Mouse (Mus musculus): Measurements from ENCODE around the gene Ssc4d. TPM values are rescaled to one million over a fixed set of nuclear protein-coding genes. Genes with fewer than 3 reads are reported as not detected.

Ssc4d gene
- polyA plus RNA-seq, 1 experiment from 2014 or later: 1.5 TPM

DNA sequence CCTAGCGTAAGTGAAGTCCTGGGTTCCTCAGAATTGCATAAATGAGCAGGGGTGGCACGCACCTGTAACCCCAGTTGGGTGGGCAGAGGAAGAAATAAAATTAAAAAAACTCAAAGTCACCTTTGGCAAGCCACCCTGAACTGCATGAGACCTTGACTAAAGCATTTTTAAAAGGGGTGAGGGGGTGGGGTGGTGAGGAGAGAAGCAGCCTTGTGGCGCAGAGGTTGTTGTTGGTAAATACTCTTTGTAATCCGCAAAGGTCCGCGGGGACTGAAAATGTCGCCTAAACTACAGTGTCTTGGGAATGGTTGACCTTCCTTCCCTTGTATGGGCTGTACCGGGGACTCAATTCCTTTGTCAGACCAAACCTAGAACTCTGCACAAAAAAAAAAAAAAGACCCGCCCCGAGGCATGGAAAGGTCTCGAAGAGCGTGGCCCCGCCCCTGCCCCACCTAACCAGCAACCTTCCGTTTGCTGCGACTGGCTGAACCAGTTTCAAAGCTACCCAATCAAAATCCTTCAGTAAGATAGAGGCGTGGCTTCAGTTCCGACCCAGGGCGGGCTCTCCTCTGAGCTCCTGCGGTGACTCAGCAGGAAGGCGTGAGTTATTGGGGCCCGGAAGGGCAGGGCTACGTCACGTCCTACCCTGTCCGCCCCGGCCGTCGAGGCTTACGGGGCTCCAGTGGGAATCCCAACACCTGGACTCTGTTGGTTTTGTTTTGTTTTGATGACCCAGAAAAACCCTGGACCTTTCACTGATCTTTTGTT is 16.9 kb downstream of the Ssc4d start:
- Histone ChIP-seq H3K36me3 (ENCODE audit: control insufficient read depth, insufficient read depth, low read length) (no peaks in the 10 kb centered on the region), H3K4me3 (ENCODE audit: low read depth, low read length) (peak overlapping the region; percentile 22; the same call in 1 of the 2 replicates), H3K9ac (ENCODE audit: low read length) (peak overlapping the region; percentile 32), H3K27ac (ENCODE audit: low read depth, low read length) (peak overlapping the region; percentile 65; the same call in 1 of the 2 replicates), H3K4me1 (replicated peaks; ENCODE audit: control insufficient read depth, insufficient read depth, low read length) (peaks cover 3% of the 10 kb centered on the region; the same call in 1 of the 2 replicates), H3K4me2 (ENCODE audit: low read depth, low read length, severe bottlenecking) (peak overlapping the region; percentile 50), H3K9me3 (ENCODE audit: control insufficient read depth, low read length) (no peaks in the 10 kb centered on the region), H3K27me3 (ENCODE audit: control insufficient read depth, insufficient read depth, low read length) (no peaks in the 10 kb centered on the region)
- ATAC-seq (replicated peaks; ENCODE audit: low FRiP score) (peak; percentile 84), DNase-seq (ENCODE audit: low spot score) (peak; percentile 94)
- 9% methylated on average over 28 of the region's 28 CpGs for WGBS

DNA sequence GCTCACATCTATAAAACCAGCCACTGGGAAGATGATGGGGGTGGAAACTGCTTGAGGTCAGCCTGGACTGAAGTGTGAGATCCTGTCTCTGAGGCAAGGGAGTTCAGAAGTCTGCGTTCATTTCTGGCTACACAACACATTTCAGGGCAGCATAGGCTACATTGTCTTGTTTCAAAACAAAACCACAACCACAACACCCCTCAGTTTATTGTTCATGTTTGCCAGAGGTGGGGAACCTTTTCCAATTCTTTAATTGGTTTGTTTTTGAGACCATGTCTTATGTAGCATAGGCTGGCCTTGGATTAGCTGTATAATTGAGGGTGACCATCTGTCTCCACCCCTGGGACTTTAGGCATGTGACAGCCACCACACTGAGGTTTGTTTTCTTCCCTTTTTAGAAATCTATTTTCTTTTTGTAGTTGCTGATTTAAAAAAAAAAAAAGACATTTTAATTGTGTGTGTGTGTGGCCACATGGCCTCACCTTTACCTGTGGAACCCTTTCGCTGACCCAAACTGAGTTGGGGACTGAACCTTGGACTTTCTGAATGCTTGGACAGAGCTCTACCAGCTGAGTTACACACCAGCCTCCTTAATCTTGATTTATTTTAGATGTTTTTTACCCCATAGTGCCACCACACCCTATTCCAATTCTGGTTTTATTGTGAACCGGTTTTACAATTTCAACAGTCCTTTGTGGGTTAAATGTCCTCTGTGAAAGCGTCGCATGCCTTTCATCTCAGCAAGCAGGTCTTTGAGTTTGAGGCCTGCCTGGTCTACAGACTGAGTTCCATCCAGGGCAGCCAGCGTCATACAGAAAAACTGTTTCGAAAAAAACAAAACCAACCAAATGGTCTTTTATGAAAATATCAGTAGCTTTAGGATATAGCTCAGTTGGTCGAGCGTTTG is 17.8 kb downstream of the Ssc4d start:
- Histone ChIP-seq H3K4me1 (replicated peaks; ENCODE audit: control insufficient read depth, insufficient read depth, low read length) (peaks cover 3% of the 10 kb centered on the region; the same call in 1 of the 2 replicates), H3K27me3 (ENCODE audit: control insufficient read depth, insufficient read depth, low read length) (no peaks in the 10 kb centered on the region), H3K27ac (ENCODE audit: low read depth, low read length) (peak overlapping the region; percentile 65; the same call in 1 of the 2 replicates), H3K4me2 (ENCODE audit: low read depth, low read length, severe bottlenecking) (peak overlapping the region; percentile 50; the same call in 1 of the 2 replicates), H3K36me3 (ENCODE audit: control insufficient read depth, insufficient read depth, low read length) (no peaks in the 10 kb centered on the region), H3K9ac (ENCODE audit: low read length) (peak overlapping the region; percentile 32; the same call in 1 of the 2 replicates), H3K4me3 (ENCODE audit: low read depth, low read length) (no peak overlapping the region), H3K9me3 (ENCODE audit: control insufficient read depth, low read length) (no peaks in the 10 kb centered on the region)
- DNase-seq (ENCODE audit: low spot score) (no peak), ATAC-seq (replicated peaks; ENCODE audit: low FRiP score) (no peak)
- 83% methylated on average over 9 of the region's 9 CpGs for WGBS

DNA sequence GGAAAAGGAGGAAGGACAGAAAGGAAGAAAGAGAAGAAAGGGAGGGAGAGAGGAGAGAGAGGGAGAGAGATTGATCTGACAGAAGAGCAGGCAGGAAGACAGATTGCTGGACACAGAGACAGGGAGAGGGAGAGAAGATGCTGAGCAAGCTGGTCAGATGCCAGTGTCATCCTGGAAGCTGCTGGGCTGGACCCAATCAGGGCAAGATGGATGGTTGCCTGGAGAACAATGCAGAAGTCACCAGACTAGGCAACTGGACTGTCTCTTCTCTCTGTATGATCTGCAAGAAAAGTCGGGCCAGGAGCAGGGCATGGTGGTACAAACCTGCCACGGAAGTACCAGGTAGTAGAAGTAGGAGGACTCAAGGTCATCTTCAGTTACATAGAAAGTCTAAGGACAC is 21.5 kb downstream of the Ssc4d start:
- Histone ChIP-seq H3K27ac (ENCODE audit: low read depth, low read length) (no peak overlapping the region), H3K9me3 (ENCODE audit: control insufficient read depth, low read length) (no peaks in the 10 kb centered on the region), H3K36me3 (ENCODE audit: control insufficient read depth, insufficient read depth, low read length) (no peaks in the 10 kb centered on the region), H3K4me3 (ENCODE audit: low read depth, low read length) (no peak overlapping the region), H3K27me3 (ENCODE audit: control insufficient read depth, insufficient read depth, low read length) (no peaks in the 10 kb centered on the region), H3K4me1 (replicated peaks; ENCODE audit: control insufficient read depth, insufficient read depth, low read length) (peaks cover 3% of the 10 kb centered on the region; the same call in 1 of the 2 replicates), H3K9ac (ENCODE audit: low read length) (no peak overlapping the region), H3K4me2 (ENCODE audit: low read depth, low read length, severe bottlenecking) (no peak overlapping the region)
- WGBS: 93% methylated on average over 2 of the region's 2 CpGs
- DNase-seq (ENCODE audit: low spot score) (no peak), ATAC-seq (replicated peaks; ENCODE audit: low FRiP score) (no peak)

DNA sequence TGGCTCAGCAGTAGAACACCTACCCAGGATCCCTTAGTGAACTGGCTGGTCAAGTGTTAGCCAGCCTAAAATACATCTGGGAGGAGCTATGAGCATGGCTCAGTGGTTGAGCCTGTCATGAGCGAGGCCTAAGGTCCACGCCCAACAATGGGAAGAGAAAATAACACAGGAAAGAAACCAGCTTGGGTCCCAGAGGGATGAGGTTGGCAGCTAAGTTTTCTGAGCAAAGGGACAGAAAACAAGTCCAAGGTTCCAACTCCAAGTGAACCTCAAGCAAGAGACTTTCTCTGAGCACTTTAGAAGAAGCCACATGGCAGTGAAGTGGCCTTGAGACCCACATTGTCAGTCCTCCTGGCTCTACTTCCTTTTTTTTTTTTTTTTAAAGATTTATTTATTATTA is 22.7 kb downstream of the Ssc4d start:
- Histone ChIP-seq H3K4me1 (replicated peaks; ENCODE audit: control insufficient read depth, insufficient read depth, low read length) (no peaks in the 10 kb centered on the region; the same call in 1 of the 2 replicates), H3K4me3 (ENCODE audit: low read depth, low read length) (no peak overlapping the region), H3K27ac (ENCODE audit: low read depth, low read length) (no peak overlapping the region), H3K27me3 (ENCODE audit: control insufficient read depth, insufficient read depth, low read length) (no peaks in the 10 kb centered on the region), H3K36me3 (ENCODE audit: control insufficient read depth, insufficient read depth, low read length) (no peaks in the 10 kb centered on the region), H3K9me3 (ENCODE audit: control insufficient read depth, low read length) (no peaks in the 10 kb centered on the region), H3K9ac (ENCODE audit: low read length) (no peak overlapping the region), H3K4me2 (ENCODE audit: low read depth, low read length, severe bottlenecking) (no peak overlapping the region)
- DNase-seq (ENCODE audit: low spot score) (no peak), ATAC-seq (replicated peaks; ENCODE audit: low FRiP score) (no peak)
- WGBS: 94% methylated on average over 2 of the region's 2 CpGs

DNA sequence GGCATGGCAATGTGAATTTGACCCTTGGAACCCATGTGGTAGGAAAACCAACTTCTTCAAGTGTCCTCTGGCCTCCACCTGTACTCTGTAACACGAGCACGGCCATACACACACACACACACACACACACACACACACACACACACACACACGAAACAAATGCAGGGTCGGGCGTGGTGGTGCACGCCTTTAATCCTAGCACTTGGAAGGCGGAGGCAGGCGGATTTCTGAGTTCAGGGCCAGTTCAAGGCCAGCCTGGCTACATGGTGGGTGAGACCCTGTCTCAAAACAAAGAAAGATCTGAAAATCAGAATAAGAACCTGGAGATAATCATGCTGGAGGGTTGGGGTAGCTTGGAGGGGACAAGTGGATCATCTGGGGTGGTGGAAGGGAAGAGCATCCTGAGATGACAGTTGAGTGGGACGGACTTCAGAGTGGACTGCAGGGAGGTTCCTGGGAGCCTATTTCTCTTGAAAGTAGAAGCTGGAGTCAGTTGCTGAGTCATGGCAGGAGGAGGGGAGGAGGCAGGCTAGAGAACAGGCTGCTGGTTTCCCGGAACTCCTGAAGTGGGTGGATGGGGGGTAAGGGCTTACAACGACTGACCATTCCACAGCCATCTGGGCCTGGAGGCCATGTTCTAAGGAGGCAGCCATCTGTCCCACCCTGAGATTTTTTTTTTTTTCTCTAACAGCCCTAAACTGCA is 23.5 kb downstream of the Ssc4d start:
- Histone ChIP-seq H3K4me2 (ENCODE audit: low read depth, low read length, severe bottlenecking) (no peak overlapping the region), H3K9me3 (ENCODE audit: control insufficient read depth, low read length) (no peaks in the 10 kb centered on the region), H3K36me3 (ENCODE audit: control insufficient read depth, insufficient read depth, low read length) (no peaks in the 10 kb centered on the region), H3K27ac (ENCODE audit: low read depth, low read length) (peak overlapping the region; percentile 37; the same call in 1 of the 2 replicates), H3K27me3 (ENCODE audit: control insufficient read depth, insufficient read depth, low read length) (no peaks in the 10 kb centered on the region), H3K9ac (ENCODE audit: low read length) (no peak overlapping the region), H3K4me1 (replicated peaks; ENCODE audit: control insufficient read depth, insufficient read depth, low read length) (no peaks in the 10 kb centered on the region; the same call in 1 of the 2 replicates), H3K4me3 (ENCODE audit: low read depth, low read length) (no peak overlapping the region)
- WGBS: 85% methylated on average over 11 of the region's 11 CpGs
- DNase-seq (ENCODE audit: low spot score) (no peak), ATAC-seq (replicated peaks; ENCODE audit: low FRiP score) (no peak)

DNA sequence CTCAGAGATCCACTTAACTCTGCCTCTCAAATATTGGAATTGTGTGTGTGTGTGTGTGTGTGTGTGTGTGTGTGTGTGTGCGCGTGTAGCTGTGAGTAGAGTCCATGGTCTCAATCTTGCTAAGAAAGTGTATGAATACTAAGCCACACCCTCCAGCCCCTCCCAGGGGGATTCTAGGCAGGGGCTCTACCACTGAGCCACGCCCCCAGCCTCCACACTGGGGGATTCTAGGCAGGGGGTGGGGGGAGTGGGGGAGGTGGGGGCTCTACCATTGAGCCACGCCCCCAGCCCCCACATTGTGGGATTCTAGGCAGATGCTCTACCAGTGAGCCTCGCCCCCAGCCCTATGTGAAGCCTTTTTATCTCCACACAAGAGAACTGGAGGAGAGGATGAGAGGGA is 27.7 kb downstream of the Ssc4d start:
- WGBS: 72% methylated on average over 5 of the region's 5 CpGs
- no peak overlapping the region for H3K4me3 ChIP-seq (ENCODE audit: low read depth, low read length)
- no peaks in the 10 kb centered on the region for H3K27me3 ChIP-seq (ENCODE audit: control insufficient read depth, insufficient read depth, low read length)
- no peak overlapping the region for H3K27ac ChIP-seq (ENCODE audit: low read depth, low read length)
- H3K4me2 ChIP-seq (ENCODE audit: low read depth, low read length, severe bottlenecking): no peak overlapping the region
- no peaks in the 10 kb centered on the region for H3K36me3 ChIP-seq (ENCODE audit: control insufficient read depth, insufficient read depth, low read length)
- no peak for DNase-seq (ENCODE audit: low spot score)
- H3K9me3 ChIP-seq (ENCODE audit: control insufficient read depth, low read length): no peaks in the 10 kb centered on the region
- H3K9ac ChIP-seq (ENCODE audit: low read length): no peak overlapping the region
- ATAC-seq (replicated peaks; ENCODE audit: low FRiP score): no peak
- no peaks in the 10 kb centered on the region; the same call in 1 of the 2 replicates for H3K4me1 ChIP-seq (replicated peaks; ENCODE audit: control insufficient read depth, insufficient read depth, low read length)

DNA sequence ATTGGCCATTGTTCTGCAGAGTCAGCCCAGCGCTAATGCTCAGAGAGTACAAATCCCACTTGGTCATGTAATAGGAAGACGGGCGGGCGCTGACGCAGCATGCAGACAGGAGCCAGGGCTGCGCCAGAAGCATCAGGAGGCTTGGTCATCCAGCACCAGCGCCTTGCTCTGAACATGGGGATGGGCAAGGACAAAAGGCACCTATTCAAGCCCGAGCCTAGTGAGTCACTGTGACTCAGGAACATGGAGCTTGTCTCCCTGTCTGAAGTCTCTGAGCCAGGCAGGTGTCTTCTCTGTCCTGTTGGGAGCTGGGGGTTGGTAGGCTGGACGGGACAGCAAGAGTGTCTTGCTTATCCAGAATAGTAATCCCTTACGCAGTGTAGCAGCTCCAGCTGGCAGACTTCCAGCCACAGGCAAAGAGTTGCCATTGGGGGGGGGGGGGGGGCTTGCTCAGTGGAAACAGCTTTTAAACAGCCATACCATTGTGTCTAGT is 28.4 kb downstream of the Ssc4d start:
- H3K4me3 ChIP-seq (ENCODE audit: low read depth, low read length): no peak overlapping the region
- no peaks in the 10 kb centered on the region for H3K27me3 ChIP-seq (ENCODE audit: control insufficient read depth, insufficient read depth, low read length)
- H3K9me3 ChIP-seq (ENCODE audit: control insufficient read depth, low read length): no peaks in the 10 kb centered on the region
- 62% methylated on average over 10 of the region's 10 CpGs for WGBS
- no peak overlapping the region for H3K27ac ChIP-seq (ENCODE audit: low read depth, low read length)
- no peak overlapping the region for H3K9ac ChIP-seq (ENCODE audit: low read length)
- no peaks in the 10 kb centered on the region for H3K4me1 ChIP-seq (replicated peaks; ENCODE audit: control insufficient read depth, insufficient read depth, low read length)
- no peak for DNase-seq (ENCODE audit: low spot score)
- no peak overlapping the region for H3K4me2 ChIP-seq (ENCODE audit: low read depth, low read length, severe bottlenecking)
- ATAC-seq (replicated peaks; ENCODE audit: low FRiP score): no peak
- H3K36me3 ChIP-seq (ENCODE audit: control insufficient read depth, insufficient read depth, low read length): no peaks in the 10 kb centered on the region

DNA sequence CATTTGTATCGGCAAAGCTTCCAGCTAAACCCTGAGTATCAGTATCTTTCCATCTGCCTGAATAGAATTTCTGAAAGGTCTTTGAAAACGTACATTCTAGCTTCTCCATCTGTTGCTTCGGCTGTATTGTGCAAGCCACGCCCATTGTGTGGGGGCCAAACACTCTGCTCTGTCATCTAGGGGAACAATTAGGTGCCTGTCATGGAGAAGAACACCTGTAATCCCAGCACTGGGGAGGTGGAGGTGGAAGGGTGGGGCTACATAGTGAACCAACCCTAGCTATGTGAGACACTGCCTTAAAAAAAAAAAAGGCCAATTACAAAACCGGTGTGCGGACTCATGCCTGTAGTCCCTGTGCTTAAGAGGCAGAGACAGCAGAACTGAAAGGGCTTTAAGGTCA is 31.6 kb downstream of the Ssc4d start:
- H3K4me1 ChIP-seq (replicated peaks; ENCODE audit: control insufficient read depth, insufficient read depth, low read length): no peaks in the 10 kb centered on the region
- H3K36me3 ChIP-seq (ENCODE audit: control insufficient read depth, insufficient read depth, low read length): no peaks in the 10 kb centered on the region
- H3K27me3 ChIP-seq (ENCODE audit: control insufficient read depth, insufficient read depth, low read length): no peaks in the 10 kb centered on the region
- ATAC-seq (replicated peaks; ENCODE audit: low FRiP score) (no peak), DNase-seq (ENCODE audit: low spot score) (no peak)
- no peak overlapping the region for H3K4me2 ChIP-seq (ENCODE audit: low read depth, low read length, severe bottlenecking)
- 75% methylated on average over 6 of the region's 6 CpGs for WGBS
- no peak overlapping the region for H3K4me3 ChIP-seq (ENCODE audit: low read depth, low read length)
- H3K9me3 ChIP-seq (ENCODE audit: control insufficient read depth, low read length): no peaks in the 10 kb centered on the region
- H3K27ac ChIP-seq (ENCODE audit: low read depth, low read length): no peak overlapping the region
- H3K9ac ChIP-seq (ENCODE audit: low read length): no peak overlapping the region

All from forebrain, embryonic 11.5 days (tissue).